Mouse (Mus musculus) lung, postnatal 0 days (tissue): ENCODE data around the gene Oas1c. TPM values are rescaled to one million over a fixed set of nuclear protein-coding genes. Genes with fewer than 3 reads are reported as not detected.

Experiments used
- ATAC-seq: fragments of 200-750 bp; cut with Nextera tagmentation; 2 replicates; pipeline ENCODE4 v1.8.0; 2017; ENCODE audit warnings: moderate library complexity
- DNase-seq: peaks from one replicate; pipeline ENCODE4 v3.0.0-alpha.2; 2016; ENCODE audit warnings: low spot score
- H3K27ac ChIP-seq: fragments of 300-500 bp; sonication (generic); 2 replicates; pipeline ENCODE4 v1.5.1; 2014; ENCODE audit warnings: antibody characterized with exemption, mild to moderate bottlenecking, low read length, mixed read lengths
- H3K27me3 ChIP-seq: fragments of 300-500 bp; sonication (generic); replicated peaks from 2 replicates; pipeline ENCODE4 v1.6.1; 2014; ENCODE audit warnings: low read length, mixed read lengths; ENCODE audit not compliant: insufficient read depth
- H3K36me3 ChIP-seq: fragments of 300-500 bp; sonication (generic); 2 replicates; pipeline ENCODE4 v1.6.1; 2014; ENCODE audit warnings: low read length, mixed read lengths; ENCODE audit not compliant: insufficient read depth
- H3K4me1 ChIP-seq: fragments of 300-500 bp; sonication (generic); 2 replicates; pipeline ENCODE4 v1.6.1; 2014; ENCODE audit warnings: antibody characterized with exemption, low read depth, low read length, mixed read lengths; ENCODE audit not compliant: insufficient read depth
- H3K4me2 ChIP-seq: fragments of 300-500 bp; sonication (generic); replicated peaks from 2 replicates; pipeline ENCODE4 v1.6.1; 2014; ENCODE audit warnings: low read depth, mild to moderate bottlenecking, low read length, moderate library complexity, mixed read lengths
- H3K4me3 ChIP-seq: fragments of 300-500 bp; sonication (generic); 2 replicates; pipeline ENCODE4 v1.5.1; 2014; ENCODE audit warnings: low read depth, low read length
- H3K9ac ChIP-seq: fragments of 300-500 bp; sonication (generic); replicated peaks from 2 replicates; pipeline ENCODE4 v1.6.1; 2014; ENCODE audit warnings: low read depth, mild to moderate bottlenecking
- H3K9me3 ChIP-seq: fragments of 300-500 bp; sonication (generic); 2 replicates; pipeline ENCODE4 v1.6.1; 2016; ENCODE audit warnings: low read length, mixed read lengths
- CTCF ChIP-seq: IDR thresholded peaks from 2 replicates; pipeline ENCODE4 v1.5.1; 2016; ENCODE audit warnings: antibody characterized with exemption, mild to moderate bottlenecking
- EP300 ChIP-seq: IDR thresholded peaks from 2 replicates; pipeline ENCODE4 v1.6.1; 2016; ENCODE audit warnings: antibody characterized with exemption, mild to moderate bottlenecking, control low read depth
- WGBS: fragments of 180-500 bp; shearing (Covaris S2); extraction: QIAGEN DNeasy Blood & Tissue Kit; methylation state at CpG from one replicate; pipeline ENCODE4 v1.1.7; 2014; 5-methylcytosine and 5-hydroxymethylcytosine counted together
- polyA plus RNA-seq: library from polyadenylated mRNA; unstranded; fragments of >200 nt; fragmentation: Nextera tagmentation; extraction: Ambion mirVana; gene quantifications from 2 replicates; pipeline ENCODE4 v1.2.1, GENCODE M21; 2015

Oas1c gene
- polyA plus RNA-seq, 1 experiment from 2014 or later = 1.5 TPM

- Histone ChIP-seq H3K4me1 (no peaks in the 10 kb centered on the region), H3K27me3 (no peaks in the 10 kb centered on the region), H3K4me2 (no peak overlapping the region), H3K9me3 (no peaks in the 10 kb centered on the region), H3K27ac (no peak overlapping the region), H3K9ac (no peak overlapping the region), H3K4me3 (no peak overlapping the region), H3K36me3 (no peaks in the 10 kb centered on the region)
- TF ChIP-seq CTCF (no peak), EP300 (no peak)
- no peak for ATAC-seq
- 59% methylated on average over 3 of the region's 3 CpGs for WGBS
- DNase-seq = no peak
Measured at GRCm38 (mm10) chr5:120787042-120787441, 25.3 kb downstream of the Oas1c start.

DNA sequence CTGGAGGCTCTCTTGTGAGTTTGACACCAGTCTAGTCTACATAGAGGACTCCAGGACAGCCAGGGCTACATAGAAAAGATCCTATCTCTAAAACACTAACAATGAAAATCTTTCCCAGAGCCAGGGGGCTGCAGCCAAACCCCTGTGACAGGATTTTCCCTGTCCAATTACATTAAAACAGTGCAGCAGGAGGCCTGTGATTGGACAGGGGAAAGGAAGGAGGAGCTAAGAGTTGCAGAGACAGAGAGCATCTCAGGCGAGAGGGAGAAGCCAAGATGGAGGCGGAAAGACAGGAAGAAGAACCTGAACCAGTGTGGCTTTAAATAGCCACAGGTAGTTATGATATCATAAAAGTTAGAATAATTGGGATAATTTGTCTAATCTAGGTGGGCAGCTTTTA is 29.9 kb downstream of the Oas1c start:
- no peak for ATAC-seq
- Histone ChIP-seq H3K9ac (no peak overlapping the region), H3K4me3 (no peak overlapping the region), H3K36me3 (no peaks in the 10 kb centered on the region), H3K4me1 (no peaks in the 10 kb centered on the region), H3K27ac (no peak overlapping the region), H3K9me3 (no peaks in the 10 kb centered on the region), H3K27me3 (no peaks in the 10 kb centered on the region), H3K4me2 (no peak overlapping the region)
- WGBS = 67% methylated on average over 2 of the region's 2 CpGs
- DNase-seq = no peak
- TF ChIP-seq EP300 (no peak), CTCF (no peak)

DNA sequence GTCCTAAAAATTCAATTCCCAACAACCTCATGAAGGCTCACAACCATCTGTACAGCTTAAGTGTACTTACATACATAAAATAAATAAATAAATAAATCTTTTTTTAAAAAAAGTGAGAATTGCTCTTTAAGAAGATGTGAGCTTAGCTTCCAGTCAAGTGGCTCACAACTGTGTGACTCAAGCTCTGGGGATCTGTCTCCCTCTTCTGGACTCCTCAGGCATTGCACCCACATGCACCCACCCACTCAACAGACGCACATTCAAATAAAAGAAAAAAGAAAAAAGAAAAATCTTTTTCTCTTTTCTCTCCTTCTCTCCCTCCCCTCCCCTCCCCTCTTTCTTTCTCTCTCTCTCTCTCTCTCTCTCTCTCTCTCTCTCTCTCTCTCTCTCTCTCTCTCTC is 30.7 kb downstream of the Oas1c start:
- Histone ChIP-seq H3K36me3 (no peaks in the 10 kb centered on the region), H3K4me3 (no peak overlapping the region), H3K27me3 (no peaks in the 10 kb centered on the region), H3K27ac (no peak overlapping the region), H3K9me3 (no peaks in the 10 kb centered on the region), H3K4me2 (no peak overlapping the region), H3K4me1 (no peaks in the 10 kb centered on the region), H3K9ac (no peak overlapping the region)
- ATAC-seq (no peak), DNase-seq (no peak)
- 0 out of 2 replicates have a peak, but pooled peaks have one; percentile 15 for TF ChIP-seq CTCF
- TF ChIP-seq EP300 = no peak
- 100% methylated on average over 1 of the region's 1 CpGs for WGBS

DNA sequence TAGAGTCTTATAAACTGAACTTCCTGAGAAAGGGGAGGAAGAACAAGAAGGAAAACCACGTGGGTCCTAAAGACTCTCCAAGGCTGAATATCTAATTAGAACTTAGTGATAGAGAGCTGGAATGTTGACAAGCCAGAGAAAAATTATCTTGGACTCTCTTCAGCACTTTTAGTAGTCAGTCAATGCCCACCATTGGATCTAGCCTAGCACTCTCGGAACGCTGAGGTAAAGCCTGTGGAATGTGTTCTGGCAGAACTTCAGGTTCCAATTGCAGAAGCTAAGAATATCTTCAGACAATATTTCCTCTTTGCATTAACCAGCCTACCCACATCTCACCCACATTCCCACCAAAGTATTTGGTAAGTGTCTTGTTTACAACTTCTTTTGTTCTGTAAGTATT is 32.4 kb downstream of the Oas1c start:
- TF ChIP-seq EP300 (peak; percentile 90), CTCF (no peak)
- Histone ChIP-seq H3K27ac (no peak overlapping the region), H3K4me3 (no peak overlapping the region), H3K9me3 (no peaks in the 10 kb centered on the region), H3K4me2 (no peak overlapping the region), H3K36me3 (no peaks in the 10 kb centered on the region), H3K9ac (no peak overlapping the region), H3K27me3 (no peaks in the 10 kb centered on the region), H3K4me1 (no peaks in the 10 kb centered on the region)
- ATAC-seq (peak; percentile 72), DNase-seq (peak; percentile 71)
- 14% methylated on average over 3 of the region's 3 CpGs for WGBS

DNA sequence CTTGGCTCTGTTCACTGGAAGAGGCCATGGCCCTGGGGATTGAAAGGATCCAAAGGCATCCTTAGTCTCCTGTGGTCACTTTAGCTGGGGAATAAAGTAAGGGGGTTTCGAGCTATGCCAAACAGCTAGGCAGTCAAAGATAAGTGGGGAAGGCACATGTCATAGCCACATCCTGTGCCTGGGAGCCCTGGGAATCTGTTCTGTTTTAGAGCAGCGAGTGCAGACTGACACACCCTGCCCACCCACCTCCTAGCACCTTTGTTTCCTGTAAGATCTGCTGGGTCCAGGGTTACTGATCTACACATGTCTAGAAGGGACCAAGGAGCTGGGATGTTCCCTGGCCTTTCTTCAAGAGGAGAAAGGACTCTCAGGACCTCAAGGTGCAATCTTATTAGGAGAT is 33.4 kb downstream of the Oas1c start:
- TF ChIP-seq EP300 (no peak), CTCF (no peak)
- DNase-seq (no peak), ATAC-seq (no peak)
- H3K4me3 ChIP-seq = no peak overlapping the region
- no peak overlapping the region for H3K27ac ChIP-seq
- H3K4me2 ChIP-seq = no peak overlapping the region
- no peaks in the 10 kb centered on the region for H3K4me1 ChIP-seq
- no peaks in the 10 kb centered on the region for H3K9me3 ChIP-seq
- H3K36me3 ChIP-seq = no peaks in the 10 kb centered on the region
- 54% methylated on average over 2 of the region's 2 CpGs for WGBS
- no peaks in the 10 kb centered on the region for H3K27me3 ChIP-seq
- no peak overlapping the region for H3K9ac ChIP-seq

GRCm38 (mm10) chr5:120777478-120777877 is 34.8 kb downstream of the Oas1c start, which contains the start of gene Oas3:
Gene Oas3, minus strand, starts transcription at chr5:120777661.
- Histone ChIP-seq H3K9ac (no peak within 1 kb of the TSS), H3K4me1 (no peaks in the 10 kb centered on the region), H3K4me3 (no peak within 1 kb of the TSS), H3K4me2 (no peak within 1 kb of the TSS), H3K27me3 (no peaks in the 10 kb centered on the region), H3K9me3 (no peaks in the 10 kb centered on the region), H3K36me3 (no peaks in the 10 kb centered on the region), H3K27ac (no peak within 1 kb of the TSS)
- peak; percentile 22 for DNase-seq
- TF ChIP-seq CTCF (no peak), EP300 (no peak)
- ATAC-seq = no peak
- WGBS = 60% methylated on average over 9 of the region's 9 CpGs

- WGBS = 70% methylated on average over 5 of the region's 5 CpGs
- H3K4me3 ChIP-seq = no peak overlapping the region
- H3K4me1 ChIP-seq = no peaks in the 10 kb centered on the region
- no peak for TF ChIP-seq EP300
- no peak for TF ChIP-seq CTCF
- H3K27ac ChIP-seq = no peak overlapping the region
- H3K4me2 ChIP-seq = no peak overlapping the region
- no peak overlapping the region for H3K9ac ChIP-seq
- H3K27me3 ChIP-seq = no peaks in the 10 kb centered on the region
- H3K36me3 ChIP-seq = no peaks in the 10 kb centered on the region
- no peak for DNase-seq
- no peak for ATAC-seq
- no peaks in the 10 kb centered on the region for H3K9me3 ChIP-seq
Measured at GRCm38 (mm10) chr5:120776801-120777200, 35.5 kb downstream of the Oas1c start.
